Mouse (Mus musculus): ENCODE data around the gene Syne3.

DNA sequence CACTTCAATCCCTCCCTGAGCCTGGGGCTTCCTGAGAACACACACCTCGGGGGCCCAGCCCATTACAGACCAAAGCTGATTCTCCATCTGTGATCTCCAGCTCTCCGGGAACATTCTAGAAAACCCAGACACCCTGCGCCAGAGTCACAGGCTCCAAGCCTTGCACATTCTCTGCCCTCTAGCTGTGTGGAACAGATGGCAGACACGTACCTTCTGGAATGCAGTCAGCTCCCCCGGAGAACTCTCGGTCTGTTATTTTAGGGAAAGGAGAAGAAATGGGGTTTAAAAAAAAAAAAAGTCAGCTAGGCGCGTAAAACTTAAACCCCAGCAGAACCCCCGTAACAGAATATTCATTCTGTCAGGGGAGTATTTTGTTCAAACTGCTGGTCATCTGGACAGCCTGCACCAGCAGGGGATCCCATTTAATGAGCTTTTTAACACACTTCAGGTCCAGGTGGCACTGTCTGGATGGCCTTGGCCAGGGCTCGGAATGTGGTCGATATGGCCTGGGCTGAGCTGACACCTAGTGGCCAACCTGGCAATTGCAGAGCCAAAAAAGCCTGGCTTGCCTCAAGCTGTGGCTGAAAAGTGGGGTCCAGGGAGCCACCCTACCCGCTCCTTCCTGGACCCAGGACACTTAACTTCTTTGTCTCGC, 70.1 kb downstream of the Syne3 start:
- TF ChIP-seq CTCF (IDR thresholded peaks at IDR 0.05), result no peak
- peak; percentile 85 for TF ChIP-seq EP300 (IDR thresholded peaks at IDR 0.05; ENCODE audit: insufficient read depth, low read depth, low read length)
